Mouse (Mus musculus) forebrain, embryonic 15.5 days (tissue): ENCODE measurements around the gene Dgkq. TPM values are rescaled to one million over a fixed set of nuclear protein-coding genes. Genes with fewer than 3 reads are reported as not detected.

Experiments
- ATAC-seq: fragments of 200-750 bp; cut with Nextera tagmentation; replicated peaks from 2 replicates; pipeline ENCODE4 v1.8.0; 2017; ENCODE audit warnings: mild to moderate bottlenecking, moderate TSS enrichment, moderate library complexity
- H3K27ac ChIP-seq: fragments of 300-500 bp; sonication (generic); replicated peaks from 2 replicates; pipeline ENCODE4 v1.5.1; 2015; ENCODE audit warnings: mild to moderate bottlenecking, inconsistent platforms
- H3K27me3 ChIP-seq: fragments of 300-500 bp; sonication (generic); 2 replicates; pipeline ENCODE4 v1.6.1; 2015; ENCODE audit warnings: inconsistent platforms
- H3K36me3 ChIP-seq: fragments of 300-500 bp; sonication (generic); 2 replicates; pipeline ENCODE4 v1.6.1; 2015; ENCODE audit warnings: mild to moderate bottlenecking, inconsistent platforms
- H3K4me1 ChIP-seq: fragments of 300-500 bp; sonication (generic); 2 replicates; pipeline ENCODE4 v1.6.1; 2015; ENCODE audit warnings: inconsistent platforms
- H3K4me2 ChIP-seq: fragments of 300-500 bp; sonication (generic); replicated peaks from 2 replicates; pipeline ENCODE4 v1.6.1; 2015; ENCODE audit warnings: mild to moderate bottlenecking, inconsistent platforms
- H3K4me3 ChIP-seq: fragments of 300-500 bp; sonication (generic); 2 replicates; pipeline ENCODE4 v1.5.1; 2015; ENCODE audit warnings: mild to moderate bottlenecking, inconsistent platforms
- H3K9ac ChIP-seq: fragments of 300-500 bp; sonication (generic); replicated peaks from 2 replicates; pipeline ENCODE4 v1.6.1; 2015; ENCODE audit warnings: mild to moderate bottlenecking, inconsistent platforms
- H3K9me3 ChIP-seq: fragments of 300-500 bp; sonication (generic); 2 replicates; pipeline ENCODE4 v1.6.1; 2016; ENCODE audit warnings: inconsistent platforms
- WGBS: fragments of 180-500 bp; shearing (Covaris S2); methylation state at CpG from one replicate; pipeline ENCODE4 v1.1.7; 2015; ENCODE audit warnings: mixed read lengths; 5-methylcytosine and 5-hydroxymethylcytosine counted together
- polyA plus RNA-seq: library from polyadenylated mRNA; unstranded; fragments of >200 nt; fragmentation: Nextera tagmentation; extraction: Ambion mirVana; gene quantifications from 2 replicates; pipeline ENCODE4 v1.2.1, GENCODE M21; 2015

Dgkq gene
- polyA plus RNA-seq, 1 experiment from 2014 or later: 23.6 TPM

DNA sequence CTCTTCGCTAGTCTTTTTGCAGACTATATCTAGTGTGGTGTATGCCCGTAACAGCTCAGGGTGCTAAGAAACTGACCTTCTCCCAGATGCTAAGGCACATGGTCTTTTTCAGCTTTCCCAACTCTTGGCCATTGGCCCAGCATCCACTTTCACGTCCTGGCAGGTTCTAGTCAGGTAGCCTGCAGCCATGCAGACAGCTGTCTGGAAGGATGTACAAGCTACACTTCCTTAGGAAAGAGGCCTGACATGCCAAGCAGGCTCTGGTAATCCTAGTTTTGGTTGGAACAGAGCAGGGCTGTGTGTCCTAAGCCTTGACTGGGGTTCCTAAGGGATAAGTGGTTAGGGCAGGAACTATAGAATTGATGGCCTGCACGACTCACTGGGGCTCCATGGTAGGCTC is 6.7 kb downstream of the Dgkq start:
- peaks cover 27% of the 10 kb centered on the region for H3K4me1 ChIP-seq
- H3K4me3 ChIP-seq: no peak overlapping the region
- peaks cover 5% of the 10 kb centered on the region; the same call in 1 of the 2 replicates for H3K27me3 ChIP-seq
- no peak overlapping the region for H3K27ac ChIP-seq
- ATAC-seq: no peak
- no peak overlapping the region for H3K4me2 ChIP-seq
- H3K9me3 ChIP-seq: no peaks in the 10 kb centered on the region
- 88% methylated on average over 4 of the region's 4 CpGs for WGBS
- no peak overlapping the region for H3K9ac ChIP-seq
- H3K36me3 ChIP-seq: no peaks in the 10 kb centered on the region

DNA sequence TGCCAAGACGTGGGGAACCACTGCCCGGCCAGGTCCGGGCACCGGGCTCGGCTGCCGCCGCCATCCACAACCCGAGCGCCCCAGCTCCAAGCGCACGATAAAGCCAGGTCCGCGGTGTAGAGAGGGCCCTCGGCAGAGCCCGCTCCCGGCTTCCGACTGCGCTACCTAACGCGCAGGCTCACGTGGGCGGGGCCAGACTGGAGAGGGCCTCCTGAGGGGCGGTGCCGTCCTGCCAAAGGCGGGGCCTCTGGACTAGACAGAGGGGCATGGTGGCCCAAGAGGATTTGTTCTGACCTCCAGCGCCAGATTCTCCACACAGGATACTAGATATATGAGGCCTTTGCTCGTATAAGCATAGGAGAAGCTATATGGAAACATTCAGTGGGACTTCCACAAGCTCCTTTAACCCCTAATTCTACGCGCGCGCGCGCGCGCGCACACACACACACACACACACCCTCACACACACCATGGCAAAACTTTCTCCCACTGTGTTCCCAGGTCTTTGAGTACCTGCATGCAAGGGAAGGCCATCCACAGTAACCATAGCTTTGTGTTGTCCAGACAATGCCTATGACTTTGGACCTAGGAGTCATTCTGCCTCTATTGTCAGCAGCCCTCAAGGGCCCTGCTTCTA is 8.7 kb downstream of the Dgkq start:
- Histone ChIP-seq H3K9ac (peak overlapping the region; percentile 86), H3K4me3 (peak overlapping the region; percentile 58), H3K4me2 (peak overlapping the region; percentile 90), H3K4me1 (peaks cover 27% of the 10 kb centered on the region), H3K36me3 (peaks cover 12% of the 10 kb centered on the region), H3K27ac (no peak overlapping the region), H3K9me3 (no peaks in the 10 kb centered on the region), H3K27me3 (peaks cover 5% of the 10 kb centered on the region; the same call in 1 of the 2 replicates)
- WGBS: 16% methylated on average over 36 of the region's 36 CpGs
- peak; percentile 98 for ATAC-seq

- Histone ChIP-seq H3K27me3 (peaks cover 5% of the 10 kb centered on the region; the same call in 1 of the 2 replicates), H3K9ac (peak within 1 kb of the TSS; percentile 86), H3K4me1 (peaks cover 27% of the 10 kb centered on the region), H3K27ac (no peak within 1 kb of the TSS), H3K4me3 (peak within 1 kb of the TSS; percentile 58), H3K4me2 (peak within 1 kb of the TSS; percentile 90), H3K9me3 (no peaks in the 10 kb centered on the region), H3K36me3 (peaks cover 18% of the 10 kb centered on the region)
- WGBS: 10% methylated on average over 24 of the region's 24 CpGs
- peak; percentile 63 for ATAC-seq
Observed at GRCm38 (mm10) chr5:108659698-108660631, 9.5 kb downstream of the Dgkq start, which contains the start of gene Idua. Gene Idua (plus strand): TSS chr5:108660331.

GRCm38 (mm10) chr5:108658611-108659010 is 10.9 kb downstream of the Dgkq start:
- 92% methylated on average over 1 of the region's 1 CpGs for WGBS

DNA sequence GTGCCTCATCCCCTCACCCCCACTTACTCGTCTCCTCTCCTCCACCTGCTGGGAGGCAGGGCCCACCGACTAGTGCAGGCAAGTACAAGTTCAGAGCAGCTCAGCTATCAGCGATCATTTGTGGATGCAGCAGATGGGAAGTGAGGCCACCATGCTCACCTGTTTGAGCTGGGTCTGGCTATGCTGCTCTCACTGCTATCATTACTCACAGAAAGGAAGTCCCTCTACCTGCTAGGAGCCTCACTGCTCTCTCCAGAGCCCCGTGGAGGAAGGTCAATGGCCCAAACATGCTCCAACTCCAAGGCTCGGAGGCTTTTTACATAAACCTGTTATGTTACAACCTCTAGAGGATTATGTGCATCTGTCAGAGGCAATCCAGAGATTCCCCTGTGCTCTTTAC is 12.1 kb downstream of the Dgkq start:
- Histone ChIP-seq H3K27me3 (no peaks in the 10 kb centered on the region), H3K4me3 (no peak overlapping the region), H3K9me3 (no peaks in the 10 kb centered on the region), H3K9ac (no peak overlapping the region), H3K4me1 (peaks cover 27% of the 10 kb centered on the region), H3K36me3 (peaks cover 43% of the 10 kb centered on the region), H3K27ac (no peak overlapping the region), H3K4me2 (no peak overlapping the region)
- WGBS: 80% methylated on average over 5 of the region's 5 CpGs
- ATAC-seq: no peak

More at GRCm38 (mm10) chr5:108658611-108659010, 10.9 kb downstream of the Dgkq start:
- Histone ChIP-seq H3K27me3 (no peaks in the 10 kb centered on the region), H3K4me2 (no peak overlapping the region), H3K9me3 (no peaks in the 10 kb centered on the region), H3K9ac (no peak overlapping the region), H3K4me3 (no peak overlapping the region), H3K4me1 (peaks cover 27% of the 10 kb centered on the region), H3K36me3 (peaks cover 30% of the 10 kb centered on the region), H3K27ac (no peak overlapping the region)
- ATAC-seq: no peak

DNA sequence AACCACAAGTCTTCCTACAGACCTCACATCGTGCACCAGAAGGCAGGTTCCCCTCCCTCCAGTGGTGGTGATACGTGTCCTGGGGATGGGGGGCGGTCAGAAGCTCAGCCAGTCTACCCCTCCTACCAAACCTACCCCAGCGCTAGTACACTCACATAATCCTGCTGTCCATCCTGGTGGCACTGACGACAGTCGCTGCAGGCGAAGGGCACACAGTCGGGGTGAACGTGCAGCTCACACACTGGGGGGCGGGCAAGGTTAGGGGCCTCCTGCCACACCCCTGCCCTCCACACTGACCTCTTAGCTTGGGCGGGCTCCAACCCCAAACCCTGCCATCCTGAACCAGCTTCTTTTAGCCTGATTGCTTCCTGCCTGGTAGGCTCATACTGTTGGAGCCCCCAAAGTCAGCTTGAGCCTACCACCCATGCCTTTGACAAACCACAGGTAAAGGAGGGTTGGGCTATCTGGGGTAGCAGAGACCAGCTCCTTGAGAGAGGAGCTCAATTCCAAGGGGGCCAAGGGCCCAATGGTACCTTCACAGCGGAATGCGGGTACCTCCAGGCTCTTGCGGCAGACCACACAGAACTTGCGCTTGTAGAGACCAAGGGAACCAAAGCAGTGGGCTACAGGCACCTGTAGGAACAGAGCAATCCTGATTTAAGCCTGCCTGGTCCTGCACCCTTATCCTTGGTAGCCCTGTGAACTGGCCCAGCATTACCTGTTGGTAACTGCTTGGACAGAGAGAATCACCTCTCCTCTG is 13.4 kb downstream of the Dgkq start:
- no peak overlapping the region for H3K4me2 ChIP-seq
- no peaks in the 10 kb centered on the region for H3K27me3 ChIP-seq
- 90% methylated on average over 15 of the region's 15 CpGs for whole genome bisulfite sequencing
- peaks cover 25% of the 10 kb centered on the region for H3K4me1 ChIP-seq
- H3K27ac ChIP-seq: no peak overlapping the region
- H3K9me3 ChIP-seq: no peaks in the 10 kb centered on the region
- no peak for ATAC-seq
- no peak overlapping the region for H3K4me3 ChIP-seq
- H3K36me3 ChIP-seq: peaks cover 43% of the 10 kb centered on the region
- no peak overlapping the region for H3K9ac ChIP-seq

DNA sequence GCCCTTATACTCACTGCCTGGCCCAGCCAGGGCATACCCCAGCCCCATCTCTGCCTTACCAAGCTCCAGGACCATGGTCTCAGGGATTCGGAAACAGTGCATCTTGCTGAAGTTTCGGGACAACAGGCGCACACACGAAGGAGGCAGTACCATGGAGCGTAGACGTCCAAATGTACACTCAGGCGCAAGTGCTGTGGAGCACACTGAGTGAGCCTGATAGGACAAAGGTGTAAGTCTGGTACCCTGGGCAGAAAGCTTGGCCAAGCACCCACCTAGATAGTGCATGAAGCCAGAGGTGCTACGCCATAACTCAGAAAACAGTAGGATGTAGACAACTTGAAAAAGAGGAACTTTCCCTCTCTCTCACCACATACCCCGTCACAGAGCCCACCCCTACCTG is 14.1 kb downstream of the Dgkq start:
- no peak overlapping the region for H3K9ac ChIP-seq
- no peaks in the 10 kb centered on the region for H3K9me3 ChIP-seq
- no peaks in the 10 kb centered on the region for H3K27me3 ChIP-seq
- no peak for ATAC-seq
- 95% methylated on average over 9 of the region's 9 CpGs for WGBS
- H3K4me2 ChIP-seq: no peak overlapping the region
- H3K27ac ChIP-seq: no peak overlapping the region
- H3K36me3 ChIP-seq: peaks cover 43% of the 10 kb centered on the region
- H3K4me1 ChIP-seq: peaks cover 22% of the 10 kb centered on the region
- no peak overlapping the region for H3K4me3 ChIP-seq

GRCm38 (mm10) chr5:108654444-108654990 is 15.0 kb downstream of the Dgkq start:
- Histone ChIP-seq H3K4me1 (peaks cover 14% of the 10 kb centered on the region), H3K9ac (no peak overlapping the region), H3K36me3 (peaks cover 49% of the 10 kb centered on the region), H3K27ac (no peak overlapping the region), H3K4me3 (no peak overlapping the region), H3K4me2 (no peak overlapping the region), H3K27me3 (no peaks in the 10 kb centered on the region), H3K9me3 (no peaks in the 10 kb centered on the region)
- ATAC-seq: no peak
- WGBS: 93% methylated on average over 10 of the region's 10 CpGs

DNA sequence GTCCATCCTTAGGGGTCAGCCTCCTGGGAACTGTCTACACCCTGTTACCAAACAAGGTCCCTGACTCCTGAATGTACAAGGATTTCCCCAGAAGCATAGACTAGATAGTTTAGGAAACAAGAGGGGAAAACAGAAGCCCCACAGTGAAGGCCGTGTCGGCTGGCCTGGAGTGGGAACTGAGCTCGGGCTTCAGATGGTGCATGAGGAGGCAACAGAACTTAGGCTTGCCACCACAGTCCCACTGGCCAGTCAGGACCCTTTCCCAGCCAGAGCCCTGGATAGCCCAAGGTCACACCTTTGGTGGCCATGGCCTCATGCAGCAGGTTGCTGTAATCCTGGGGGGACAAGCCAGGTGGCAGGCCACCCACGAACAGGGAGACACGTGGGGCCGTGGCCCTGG is 16.1 kb downstream of the Dgkq start:
- no peak for ATAC-seq
- no peak overlapping the region for H3K27ac ChIP-seq
- no peak overlapping the region for H3K4me3 ChIP-seq
- 0 out of 2 replicates have a peak, but pooled peaks cover 3% of the 10 kb centered on the region for H3K4me1 ChIP-seq
- no peaks in the 10 kb centered on the region for H3K27me3 ChIP-seq
- no peaks in the 10 kb centered on the region for H3K9me3 ChIP-seq
- H3K9ac ChIP-seq: no peak overlapping the region
- WGBS: 86% methylated on average over 6 of the region's 6 CpGs
- peaks cover 60% of the 10 kb centered on the region for H3K36me3 ChIP-seq
- no peak overlapping the region for H3K4me2 ChIP-seq

GRCm38 (mm10) chr5:108651823-108652222 is 17.6 kb downstream of the Dgkq start:
- WGBS: 63% methylated on average over 1 of the region's 1 CpGs

GRCm38 (mm10) chr5:108651136-108651720 is 18.2 kb downstream of the Dgkq start:
- ATAC-seq: no peak
- no peaks in the 10 kb centered on the region for H3K9me3 ChIP-seq
- no peak overlapping the region for H3K4me3 ChIP-seq
- H3K27me3 ChIP-seq: no peaks in the 10 kb centered on the region
- H3K36me3 ChIP-seq: peaks cover 73% of the 10 kb centered on the region
- no peak overlapping the region for H3K4me2 ChIP-seq
- no peak overlapping the region for H3K9ac ChIP-seq
- H3K4me1 ChIP-seq: no peaks in the 10 kb centered on the region
- 79% methylated on average over 5 of the region's 5 CpGs for WGBS
- no peak overlapping the region for H3K27ac ChIP-seq

More at GRCm38 (mm10) chr5:108651823-108652222, 17.6 kb downstream of the Dgkq start:
- Histone ChIP-seq H3K4me3 (no peak overlapping the region), H3K27ac (no peak overlapping the region), H3K27me3 (no peaks in the 10 kb centered on the region), H3K9me3 (no peaks in the 10 kb centered on the region), H3K4me1 (no peaks in the 10 kb centered on the region), H3K4me2 (no peak overlapping the region), H3K9ac (no peak overlapping the region), H3K36me3 (peaks cover 71% of the 10 kb centered on the region)
- ATAC-seq: 0 out of 2 replicates have a peak, but pooled peaks have one; percentile 44
